Mouse (Mus musculus) retina, embryonic 14.5 days (tissue): ENCODE data around the gene Psmb4.
"Not testable (repeated sequence)": the region's sequence is repeated elsewhere in the genome, so short reads cannot be mapped to it uniquely, and the experiment has no call there.

Experiments
- DNase-seq: peaks from one replicate; pipeline ENCODE4 v3.0.0-alpha.2; 2015; ENCODE audit warnings: low spot score

Gene Psmb4

DNA sequence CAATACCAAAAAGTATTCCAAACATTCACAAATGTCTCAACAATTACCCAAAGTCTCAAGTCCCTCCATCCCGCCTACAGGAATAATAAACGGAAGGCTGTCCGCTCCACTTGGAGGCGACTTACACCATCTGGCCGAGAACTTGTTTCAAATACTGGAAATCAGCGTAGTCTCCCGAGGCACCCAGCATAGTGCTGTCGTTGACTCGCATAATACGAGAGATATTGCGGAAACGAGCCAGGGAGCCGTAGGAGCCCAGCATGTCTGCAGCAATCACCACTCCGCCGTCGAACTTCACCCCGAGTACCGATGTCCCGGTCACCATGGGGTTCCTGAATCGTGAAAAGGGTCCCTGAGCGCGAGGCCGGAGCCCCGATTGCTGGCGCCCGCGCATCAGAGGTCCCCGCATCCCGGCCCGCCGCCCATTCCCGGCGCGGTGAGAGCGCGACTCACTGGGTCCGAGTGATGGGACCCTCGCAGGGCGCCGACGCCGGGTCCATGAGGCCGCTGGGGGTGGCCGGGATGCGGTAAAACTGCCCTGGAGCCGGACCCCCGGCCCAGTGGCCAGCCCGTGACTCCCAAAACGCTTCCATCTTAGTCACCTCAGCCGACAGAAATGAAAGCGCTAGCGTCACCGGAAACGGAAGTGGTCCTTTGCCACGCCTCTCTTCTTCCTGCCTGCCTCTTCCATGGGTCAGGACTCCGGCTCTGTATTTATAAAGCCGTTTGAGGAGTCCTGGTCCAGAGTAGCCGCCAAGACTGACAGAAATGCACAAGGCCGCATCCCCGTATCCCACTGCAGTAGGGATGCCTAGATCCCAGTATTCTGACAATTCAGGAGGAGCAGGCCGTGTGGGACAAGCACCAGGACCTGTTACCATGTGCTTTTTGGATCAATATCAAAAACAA, at the start of gene Psmb4:
TSS of gene Psmb4 (minus strand) at position 646 of the 909 bp plus-strand sequence.
- peak; percentile 95 for DNase-seq

GRCm38 (mm10) chr3:94936147-94936546, 49.4 kb upstream of the Psmb4 start:
- DNase-seq, result not testable (repeated sequence)

DNA sequence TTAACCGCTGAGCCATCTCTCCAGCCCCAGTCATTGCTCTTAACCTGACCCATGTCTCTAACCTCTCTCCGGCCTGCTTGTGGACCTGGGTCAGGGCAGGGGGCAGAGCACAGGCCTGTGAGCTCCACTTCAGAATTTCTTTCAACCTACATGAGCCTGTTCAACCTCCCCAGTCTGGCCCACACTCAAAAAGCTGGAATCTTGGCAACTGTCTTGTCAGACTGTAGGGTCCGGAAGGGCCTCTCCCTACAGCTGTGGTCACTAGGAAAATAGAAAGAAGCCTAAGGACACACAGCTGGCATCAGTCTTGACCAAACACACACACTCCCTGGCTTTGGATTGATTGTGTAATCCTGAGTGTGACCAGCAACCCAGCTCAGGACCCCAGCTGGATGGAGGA, 48.6 kb upstream of the Psmb4 start:
- DNase-seq, result not testable (repeated sequence)

- DNase-seq, result not testable (repeated sequence)
Observed at GRCm38 (mm10) chr3:94934564-94934963, 47.8 kb upstream of the Psmb4 start.

DNA sequence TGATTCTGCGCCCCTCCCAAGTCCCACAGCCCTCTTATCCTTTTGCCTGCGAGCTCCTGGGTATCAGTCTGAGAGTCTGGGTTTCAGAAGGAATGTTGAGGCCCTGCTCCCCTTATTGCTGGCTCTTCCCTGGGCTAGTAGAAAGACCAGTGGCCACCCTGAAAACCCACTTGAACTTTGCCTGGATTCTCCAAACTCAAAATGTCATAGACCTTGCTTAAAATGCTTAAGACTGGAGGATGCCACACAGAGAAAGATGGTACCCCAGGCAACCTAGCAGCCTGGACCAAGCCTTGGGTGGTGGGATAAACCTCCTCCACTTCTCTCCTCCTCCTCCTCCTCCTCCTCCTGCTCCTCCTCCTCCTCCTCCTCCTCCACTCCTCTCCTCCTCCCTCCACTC, 46.8 kb upstream of the Psmb4 start:
- not testable (repeated sequence) for DNase-seq

DNA sequence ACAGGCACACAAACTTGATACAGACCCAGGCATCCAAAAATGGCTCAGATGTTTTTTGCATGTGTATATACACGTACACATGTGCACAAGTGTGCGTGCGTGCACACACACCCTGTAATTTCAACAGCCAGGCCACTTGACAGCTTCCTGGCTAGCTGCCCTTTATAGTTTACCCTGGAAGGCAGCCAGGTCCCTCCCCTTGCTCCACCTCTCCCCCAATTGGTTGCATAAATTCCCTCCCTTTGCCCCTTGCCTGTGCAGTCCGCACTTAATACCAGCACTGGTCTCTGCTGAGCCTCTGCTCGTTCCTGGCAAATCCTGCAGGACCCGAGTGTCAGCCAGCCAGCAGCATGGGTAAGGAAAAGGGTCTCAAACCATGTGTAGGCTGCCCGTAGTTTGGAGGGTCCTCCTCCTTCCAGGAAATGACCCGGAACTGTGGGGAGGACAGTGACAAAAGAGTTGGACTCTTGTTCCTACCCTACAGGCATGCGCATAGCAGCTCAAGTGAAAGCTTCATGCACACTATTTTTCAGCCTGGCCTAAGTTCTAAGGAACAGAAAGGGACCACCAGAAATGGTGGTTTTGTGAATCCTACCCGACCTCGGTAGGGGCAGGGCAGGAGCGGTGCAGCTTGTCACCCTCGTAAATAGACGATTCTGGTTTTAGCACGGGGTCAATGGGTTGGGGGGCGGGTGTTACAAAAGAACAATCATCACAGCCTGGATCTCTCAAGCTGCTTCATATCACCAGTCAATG, 46.2 kb upstream of the Psmb4 start, which contains the start of gene Selenbp1:
TSS of gene Selenbp1 (plus strand) at position 248 of the 756 bp plus-strand sequence.
- DNase-seq, result peak; percentile 35

DNA sequence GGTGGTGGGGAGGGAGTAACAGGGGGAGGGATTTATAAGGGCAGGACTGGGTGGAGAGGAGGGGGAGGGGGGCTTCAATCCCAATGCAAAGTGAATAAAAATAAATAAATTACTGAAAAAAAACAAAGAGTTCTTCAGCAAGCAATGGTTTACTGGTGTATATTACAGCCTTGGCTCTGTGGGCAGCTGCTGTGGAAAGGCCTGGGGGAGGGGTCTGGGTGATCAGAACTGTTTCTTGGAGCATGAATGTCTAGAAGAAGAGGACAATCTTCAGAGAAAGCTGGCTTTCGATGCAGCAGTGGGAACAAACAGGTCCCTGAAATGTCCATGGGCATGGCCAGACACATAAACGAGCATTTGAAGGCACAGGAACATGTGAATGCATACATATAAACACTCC, 45.5 kb upstream of the Psmb4 start:
- not testable (repeated sequence) for DNase-seq

GRCm38 (mm10) chr3:94931427-94932082, 44.8 kb upstream of the Psmb4 start:
- not testable (repeated sequence) for DNase-seq

DNA sequence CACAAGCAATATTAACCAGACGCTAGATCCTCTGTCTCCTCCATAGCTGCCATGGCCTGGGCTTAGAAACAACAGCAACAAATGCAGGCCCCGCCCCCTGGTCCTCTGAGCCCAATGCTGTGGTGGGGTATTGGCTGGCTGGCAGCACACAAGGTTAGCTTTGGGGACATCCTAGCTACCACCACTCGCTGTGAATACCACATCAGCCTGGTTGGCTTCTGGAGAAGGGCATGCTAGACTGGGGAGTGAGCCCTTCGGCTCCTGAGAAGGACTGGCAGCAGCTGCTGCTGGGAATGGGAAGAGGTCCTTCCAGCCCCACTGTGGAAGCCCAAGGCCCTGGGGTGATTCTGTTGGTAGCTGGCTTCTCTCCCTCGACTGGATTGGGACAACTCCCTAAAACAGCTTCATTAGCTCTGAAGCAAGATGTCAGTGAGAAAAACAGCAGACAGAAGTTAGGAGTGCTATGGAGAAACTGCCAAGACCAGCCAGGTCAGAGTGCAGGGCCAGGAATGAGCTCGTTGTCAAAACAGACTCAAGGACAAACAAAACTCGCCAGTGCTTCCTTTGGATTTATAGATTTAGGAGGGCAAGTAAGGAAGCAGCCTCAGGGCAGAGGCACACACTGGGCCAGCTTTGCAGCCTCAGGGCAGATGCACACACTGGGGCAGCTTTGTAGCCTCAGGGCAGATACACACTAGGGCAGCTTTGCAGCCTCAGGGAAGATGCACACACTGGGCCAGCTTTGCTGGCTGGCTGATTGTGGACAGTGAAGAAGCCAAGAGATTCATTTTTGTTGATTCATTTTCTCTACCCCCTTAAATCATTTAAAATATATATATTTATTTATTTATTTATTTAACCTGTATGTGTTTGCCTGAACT, 43.9 kb upstream of the Psmb4 start:
- not testable (repeated sequence) for DNase-seq

DNA sequence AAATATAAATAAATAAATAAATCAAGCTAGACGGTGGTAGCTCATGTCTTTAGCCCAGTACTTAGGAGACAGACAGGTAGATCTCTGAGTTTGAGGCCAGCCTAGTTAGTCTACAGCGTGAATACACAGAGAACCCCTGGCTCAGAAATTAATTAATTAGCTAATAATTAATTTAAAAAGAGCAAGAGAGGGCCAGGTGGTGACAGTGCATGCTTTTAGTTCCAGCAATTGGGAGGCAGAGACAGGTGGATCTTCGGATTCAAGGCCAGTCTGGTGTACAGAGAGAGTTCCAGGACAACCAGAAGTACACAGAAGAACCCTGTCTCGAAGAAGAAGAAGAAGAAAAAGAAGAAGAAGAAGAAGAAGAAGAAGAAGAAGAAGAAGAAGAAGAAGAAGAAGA, 42.2 kb upstream of the Psmb4 start:
- DNase-seq, result not testable (repeated sequence)

DNA sequence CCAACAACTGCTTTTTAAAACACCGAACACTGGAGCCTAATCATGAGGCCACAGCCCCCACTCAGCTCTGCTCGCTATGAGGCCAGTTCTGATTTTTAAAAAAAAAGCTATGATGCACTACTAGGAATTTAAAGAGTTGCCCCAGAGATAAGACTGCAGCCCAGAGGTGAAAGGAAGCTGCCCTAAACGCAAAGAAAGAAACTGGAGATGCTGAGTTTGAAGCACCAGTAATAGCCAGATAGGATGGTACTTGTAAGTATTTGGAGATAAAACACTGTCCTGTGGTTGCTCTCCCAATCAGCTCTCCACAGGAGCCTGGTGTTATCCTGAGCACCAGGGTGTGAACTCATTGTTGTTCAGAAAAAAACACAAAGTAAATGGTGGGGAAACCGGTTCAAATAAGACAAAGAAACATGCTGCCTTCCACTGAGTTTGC, 39.6 kb upstream of the Psmb4 start:
- not testable (repeated sequence) for DNase-seq

DNA sequence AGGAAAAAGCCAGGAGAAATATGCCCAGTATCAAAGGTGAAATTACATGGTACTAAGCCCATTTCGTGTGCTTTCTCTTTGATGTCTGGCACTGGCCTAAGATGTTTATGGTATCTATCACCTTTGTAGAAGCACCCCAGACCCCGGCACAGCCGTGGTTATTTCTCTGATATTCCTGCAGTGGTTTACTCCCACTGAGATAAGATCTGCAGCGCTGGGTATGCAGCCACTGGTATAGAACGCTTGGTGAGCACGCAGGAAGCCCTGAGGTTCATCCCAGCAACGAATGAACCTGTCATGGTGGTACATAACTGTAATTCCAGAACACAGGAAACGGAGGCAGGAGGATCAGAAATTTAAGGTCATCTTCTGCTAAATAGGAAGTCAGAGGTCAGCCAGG, 37.9 kb upstream of the Psmb4 start:
- no peak for DNase-seq

GRCm38 (mm10) chr3:94922333-94922732, 35.6 kb upstream of the Psmb4 start:
- DNase-seq, result no peak

- no peak for DNase-seq
Observed at GRCm38 (mm10) chr3:94921104-94921503, 34.3 kb upstream of the Psmb4 start.

DNA sequence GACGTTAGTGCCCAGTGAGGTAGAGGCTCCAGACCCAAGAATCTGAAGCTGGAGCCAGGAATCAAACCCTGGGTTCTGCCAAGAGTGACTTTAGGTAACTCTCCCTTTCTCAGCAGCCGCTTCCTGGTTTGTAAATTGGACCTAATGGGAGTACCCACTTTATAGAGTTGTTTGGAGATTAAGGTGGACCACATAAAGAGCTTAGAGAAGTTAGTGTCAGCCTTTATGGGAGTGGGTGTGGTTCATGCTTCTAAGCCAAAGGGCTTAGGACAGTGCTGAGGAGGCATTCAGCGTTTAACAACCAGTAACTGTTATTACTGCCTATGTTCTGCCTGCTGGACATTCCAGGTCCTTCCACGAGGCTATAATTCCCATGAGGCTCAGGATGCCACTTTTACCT, 32.1 kb upstream of the Psmb4 start:
- no peak for DNase-seq

DNA sequence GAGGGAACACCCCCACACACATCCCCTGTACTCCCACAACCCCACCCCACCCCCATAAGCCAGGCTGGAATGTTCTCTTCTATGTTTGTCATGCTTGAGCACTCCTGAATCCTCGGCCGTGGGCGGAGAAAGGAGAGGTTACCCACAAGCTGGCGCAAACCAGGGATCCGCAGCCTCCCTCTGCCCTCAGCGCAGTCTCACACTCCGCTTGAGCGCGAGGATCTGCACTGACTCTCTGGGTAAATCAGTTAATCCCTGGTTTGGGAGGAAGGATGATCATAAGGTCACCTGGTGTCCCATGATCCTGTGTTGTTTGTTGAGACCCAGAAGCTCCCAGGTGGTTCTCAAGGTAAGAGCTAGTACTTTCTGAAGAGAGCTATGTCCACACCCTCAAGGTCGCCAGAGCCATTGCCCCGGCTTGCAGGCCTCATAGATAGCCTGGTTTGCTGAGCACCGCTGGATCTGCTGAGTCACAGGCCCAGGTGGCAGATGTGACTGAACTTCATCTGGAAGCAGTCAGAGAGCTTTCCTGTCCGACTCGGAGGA, 31.1 kb upstream of the Psmb4 start:
- DNase-seq, result no peak

DNA sequence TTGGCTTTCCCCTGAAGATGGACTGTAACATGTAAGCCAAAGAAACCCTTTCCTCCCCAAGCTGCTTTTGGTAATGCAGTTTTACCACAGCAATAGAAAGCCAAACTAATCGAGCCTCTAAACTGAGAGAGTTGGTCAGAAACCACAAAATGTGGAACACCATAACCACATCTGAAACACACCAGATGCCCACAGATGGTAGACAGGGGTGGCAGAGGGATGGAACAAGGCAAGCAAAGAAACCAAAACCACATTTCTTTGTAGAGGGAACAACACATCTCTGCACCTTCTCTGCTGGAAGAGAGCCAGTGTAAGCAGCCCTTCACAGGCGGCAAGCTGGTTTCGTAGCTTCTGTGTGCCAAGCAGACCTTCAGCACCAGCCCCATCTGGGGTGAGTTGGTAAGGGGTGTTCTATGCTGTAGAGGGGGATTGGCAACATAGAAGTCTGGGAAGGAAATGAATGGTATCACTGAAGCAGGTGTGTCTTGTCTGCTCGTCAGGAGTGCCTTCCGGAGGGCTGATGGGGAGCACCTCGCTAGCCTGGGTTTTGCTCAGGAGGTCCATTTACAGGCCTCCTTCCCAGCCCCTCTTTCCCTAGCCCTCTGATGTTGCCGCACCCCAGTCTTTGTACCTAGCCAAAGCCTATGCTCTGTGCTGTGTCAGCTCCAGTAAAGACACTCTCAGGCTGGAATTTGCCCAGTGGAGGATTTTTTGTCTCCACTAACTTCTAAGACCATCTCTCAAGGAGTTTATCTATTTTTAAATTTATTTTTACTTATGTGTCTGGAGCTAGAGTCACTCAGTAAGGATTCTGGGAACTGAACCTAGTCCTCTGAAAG, 29.4 kb upstream of the Psmb4 start:
- no peak for DNase-seq

- DNase-seq, result no peak
Observed at GRCm38 (mm10) chr3:94913801-94914200, 27.0 kb upstream of the Psmb4 start.

- DNase-seq, result no peak
Observed at GRCm38 (mm10) chr3:94911050-94911693, 24.4 kb upstream of the Psmb4 start.

- DNase-seq, result no peak
Observed at GRCm38 (mm10) chr3:94906482-94906881, 19.7 kb upstream of the Psmb4 start.
